Mouse (Mus musculus) cerebellum, postnatal 36 days (tissue): ENCODE measurements around the gene Exoc3l2.

Source experiments
- DNase-seq, 2 experiments: peaks; one replicate each; pipeline ENCODE4 v3.0.0; 2021 to 2022; ENCODE audit warnings: mixed read lengths in 2 of 2

The Exoc3l2 gene

GRCm38 (mm10) chr7:19462884-19463381 lies at the start of gene Exoc3l2:
Gene Exoc3l2 (plus strand): TSS chr7:19463331.
- DNase-seq: no peak

GRCm38 (mm10) chr7:19413525-19413924 lies 49.6 kb upstream of the Exoc3l2 start:
- DNase-seq: no peak

- no peak for DNase-seq
Measured at GRCm38 (mm10) chr7:19416590-19416989, 46.5 kb upstream of the Exoc3l2 start.

GRCm38 (mm10) chr7:19420121-19420520 lies 43.0 kb upstream of the Exoc3l2 start:
- DNase-seq: no peak

- peak; percentile 79 to 85 for DNase-seq
Measured at GRCm38 (mm10) chr7:19420821-19421636, 42.1 kb upstream of the Exoc3l2 start.

GRCm38 (mm10) chr7:19423083-19423482 lies 40.0 kb upstream of the Exoc3l2 start:
- no peak for DNase-seq

- DNase-seq: no peak
Measured at GRCm38 (mm10) chr7:19424051-19424450, 39.1 kb upstream of the Exoc3l2 start.

- no peak for DNase-seq
Measured at GRCm38 (mm10) chr7:19426349-19426748, 36.8 kb upstream of the Exoc3l2 start.

- no peak for DNase-seq
Measured at GRCm38 (mm10) chr7:19426888-19427287, 36.2 kb upstream of the Exoc3l2 start.

- DNase-seq: no peak
Measured at GRCm38 (mm10) chr7:19427999-19428650, 35.0 kb upstream of the Exoc3l2 start.

GRCm38 (mm10) chr7:19429726-19430125 lies 33.4 kb upstream of the Exoc3l2 start:
- DNase-seq: peak; percentile 63 to 64

- no peak for DNase-seq
Measured at GRCm38 (mm10) chr7:19430402-19430801, 32.7 kb upstream of the Exoc3l2 start.

GRCm38 (mm10) chr7:19432475-19432874 lies 30.7 kb upstream of the Exoc3l2 start:
- no peak for DNase-seq

GRCm38 (mm10) chr7:19436276-19436675 lies 26.9 kb upstream of the Exoc3l2 start:
- no peak for DNase-seq

GRCm38 (mm10) chr7:19437048-19437447 lies 26.1 kb upstream of the Exoc3l2 start:
- no peak for DNase-seq

- DNase-seq: no peak
Measured at GRCm38 (mm10) chr7:19441448-19442091, 21.6 kb upstream of the Exoc3l2 start.

GRCm38 (mm10) chr7:19443344-19443743 lies 19.8 kb upstream of the Exoc3l2 start:
- peak; percentile 91 to 96 for DNase-seq

- DNase-seq: no peak
Measured at GRCm38 (mm10) chr7:19444801-19445200, 18.3 kb upstream of the Exoc3l2 start.

- peak; percentile 58 to 70 for DNase-seq
Measured at GRCm38 (mm10) chr7:19447689-19448088, 15.4 kb upstream of the Exoc3l2 start.

- no peak for DNase-seq
Measured at GRCm38 (mm10) chr7:19449165-19449564, 14.0 kb upstream of the Exoc3l2 start.

- no peak for DNase-seq
Measured at GRCm38 (mm10) chr7:19455186-19455585, 7.9 kb upstream of the Exoc3l2 start.

- DNase-seq: peak in 1 of 2 experiments; percentile 25
Measured at GRCm38 (mm10) chr7:19455819-19456495, 7.2 kb upstream of the Exoc3l2 start.

GRCm38 (mm10) chr7:19456628-19457027 lies 6.5 kb upstream of the Exoc3l2 start:
- no peak for DNase-seq
